Mouse (Mus musculus) kidney, adult 2 months (tissue): ENCODE measurements at regions not wholly inside any gene's neighbourhood (a gene's known extent, or its start where the extent isn't known, plus 50 kb on each side); places are given as distances from the start of the nearest gene placed in this dataset.

Experiments
- CTCF ChIP-seq: fragments of 200-500 bp; conservative IDR thresholded peaks from 2 replicates; pipeline ENCODE4 v1.5.1; 2011; ENCODE audit warnings: low read depth, mild to moderate bottlenecking, control low read depth, low read length, moderate library complexity, mixed read lengths; ENCODE audit not compliant: insufficient read depth, insufficient read length
- POLR2A ChIP-seq: fragments of 200-500 bp; IDR thresholded peaks from one replicate; pipeline ENCODE4 v1.6.1; 2011; ENCODE audit warnings: low read depth, low read length, control low read depth

GRCm38 (mm10) chr2:50527425-50527824 is 230.8 kb upstream of the Mmadhc start:
- TF ChIP-seq CTCF (no peak), POLR2A (no peak)
